Mouse (Mus musculus) C2C12 (cell line): ENCODE results near the gene Dcdc2c. TPM values are rescaled to one million over a fixed set of nuclear protein-coding genes. Genes with fewer than 3 reads are reported as not detected.

Experiments used
- H3K27me3 ChIP-seq: one replicate; pipeline ENCODE4 v1.6.1; 2011; ENCODE audit not compliant: control insufficient read depth, insufficient read depth, insufficient read length
- H3K36me3 ChIP-seq: one replicate; pipeline ENCODE4 v1.6.1; 2011; ENCODE audit not compliant: control insufficient read depth, insufficient read depth
- H3K4me3 ChIP-seq: one replicate; pipeline ENCODE4 v1.5.1; 2011; ENCODE audit warnings: mild to moderate bottlenecking, control low read depth; ENCODE audit not compliant: poor library complexity, insufficient read depth, severe bottlenecking
- H3K79me2 ChIP-seq: one replicate; pipeline ENCODE4 v1.6.1; 2011; ENCODE audit not compliant: control insufficient read depth, insufficient read depth
- H3K79me3 ChIP-seq: one replicate; pipeline ENCODE4 v1.6.1; 2011; ENCODE audit warnings: low read depth, control low read depth
- H3ac ChIP-seq: one replicate; pipeline ENCODE3; 2011; ENCODE audit warnings: low read depth; ENCODE audit not compliant: control insufficient read depth, insufficient read length
- CEBPB ChIP-seq: IDR thresholded peaks from one replicate; pipeline ENCODE4 v1.6.1; 2011; ENCODE audit warnings: low read depth, mild to moderate bottlenecking, control low read depth, moderate library complexity
- CTCF ChIP-seq: IDR thresholded peaks from one replicate; pipeline ENCODE4 v1.5.1; 2011; ENCODE audit not compliant: control insufficient read depth, insufficient read depth, insufficient read length
- FOSL1 ChIP-seq: IDR thresholded peaks from one replicate; pipeline ENCODE4 v1.8.0; 2011; ENCODE audit warnings: mild to moderate bottlenecking, low read length; ENCODE audit not compliant: poor library complexity, insufficient read depth, severe bottlenecking
- MAX ChIP-seq: IDR thresholded peaks from one replicate; pipeline ENCODE4 v1.6.1; 2011; ENCODE audit warnings: mild to moderate bottlenecking, control low read depth
- MYOD1 ChIP-seq: IDR thresholded peaks from one replicate; pipeline ENCODE4 v1.6.1; 2011; ENCODE audit warnings: low read depth; ENCODE audit not compliant: control insufficient read depth, insufficient read length
- MYOG ChIP-seq: IDR thresholded peaks from one replicate; pipeline ENCODE4 v1.6.1; 2011; ENCODE audit not compliant: control insufficient read depth, insufficient read length; ENCODE audit errors: extremely low read depth
- USF1 ChIP-seq: IDR thresholded peaks from one replicate; pipeline ENCODE4 v1.6.1; 2011; ENCODE audit warnings: low read depth, mild to moderate bottlenecking, control low read depth, moderate library complexity
- polyA plus RNA-seq: library from polyadenylated mRNA; unstranded; fragments of >200 nt; fragmentation: generic; extraction: Trizol; gene quantifications from one replicate; pipeline ENCODE4 v1.2.1, GENCODE M21; 2012; ENCODE audit warnings: missing spikeins

Dcdc2c gene
- polyA plus RNA-seq, 1 experiment = not detected

GRCm38 (mm10) chr12:28402256-28402655 lies 149.9 kb downstream of the Dcdc2c start:
- TF ChIP-seq CEBPB = no peak
- TF ChIP-seq MYOD1 = no peak
- no peak for TF ChIP-seq MYOG
- no peak for TF ChIP-seq CTCF
- no peak for TF ChIP-seq USF1
- TF ChIP-seq FOSL1 = no peak
- no peak for TF ChIP-seq MAX
- Histone ChIP-seq H3ac (no peak overlapping the region), H3K79me3 (no peaks in the 10 kb centered on the region), H3K27me3 (no peaks in the 10 kb centered on the region), H3K79me2 (no peaks in the 10 kb centered on the region), H3K36me3 (no peaks in the 10 kb centered on the region), H3K4me3 (no peak overlapping the region)

- Histone ChIP-seq H3K27me3 (no peaks in the 10 kb centered on the region), H3K79me3 (no peaks in the 10 kb centered on the region), H3K4me3 (no peak overlapping the region), H3ac (no peak overlapping the region), H3K79me2 (no peaks in the 10 kb centered on the region), H3K36me3 (no peaks in the 10 kb centered on the region)
- TF ChIP-seq USF1 (no peak), MAX (no peak), CTCF (no peak), MYOG (no peak), FOSL1 (no peak), MYOD1 (no peak), CEBPB (no peak)
These were observed 150.8 kb downstream of the Dcdc2c start for GRCm38 (mm10) chr12:28401372-28401771.

DNA sequence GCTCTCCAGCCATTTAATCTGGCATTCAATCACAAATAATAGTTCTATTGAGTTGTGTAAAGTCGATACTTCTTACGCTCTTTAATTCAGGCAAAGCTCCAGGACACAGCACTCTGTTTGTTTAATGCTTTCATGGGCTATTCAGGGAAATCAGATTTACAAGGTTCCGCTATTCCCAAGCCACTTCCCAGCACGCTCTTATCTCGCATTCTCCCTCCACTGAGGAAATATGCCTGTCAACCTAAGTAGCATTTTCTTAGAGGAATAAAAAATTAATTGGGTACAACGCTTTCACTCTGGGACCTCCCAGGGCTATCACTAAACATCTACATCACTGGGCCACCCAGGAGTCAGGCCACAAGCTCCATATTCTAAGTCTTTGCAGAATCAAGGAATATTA lies 160.1 kb downstream of the Dcdc2c start:
- no peaks in the 10 kb centered on the region for H3K79me3 ChIP-seq
- H3K36me3 ChIP-seq = no peaks in the 10 kb centered on the region
- no peak overlapping the region for H3K4me3 ChIP-seq
- no peak overlapping the region for H3ac ChIP-seq
- TF ChIP-seq CTCF = no peak
- TF ChIP-seq MYOD1 = no peak
- H3K27me3 ChIP-seq = no peaks in the 10 kb centered on the region
- no peaks in the 10 kb centered on the region for H3K79me2 ChIP-seq

Other genes with a start within 250 kb of the Dcdc2c start
- gene Allc, start 30.1 kb upstream of the Dcdc2c start, polyA plus RNA-seq = not detected
- not detected for gene Colec11, start 71.0 kb upstream of the Dcdc2c start, polyA plus RNA-seq
- 895 TPM for gene Rps7, start 83.6 kb upstream of the Dcdc2c start, polyA plus RNA-seq
- 12.9 TPM for gene Rnaseh1, start 97.2 kb upstream of the Dcdc2c start, polyA plus RNA-seq
- 13.3 TPM for gene Adi1, start 122.8 kb upstream of the Dcdc2c start, polyA plus RNA-seq
- gene Trappc12, start 198.1 kb upstream of the Dcdc2c start, polyA plus RNA-seq = 14.6 TPM
- 22.7 TPM for gene Eipr1, start 199.4 kb upstream of the Dcdc2c start, polyA plus RNA-seq